Mouse (Mus musculus): Measurements from ENCODE around the gene Itga6.

- no peak for TF ChIP-seq CTCF (IDR thresholded peaks at IDR 0.05)
- no peak for TF ChIP-seq POLR2A (IDR thresholded peaks at IDR 0.05; ENCODE audit: insufficient read depth, low read depth, low read length)
- TF ChIP-seq EP300 (IDR thresholded peaks at IDR 0.05; ENCODE audit: insufficient read depth, low read depth, low read length): no peak
These were observed 59.7 kb downstream of the Itga6 start for GRCm38 (mm10) chr2:71805120-71805519.

Data from heart, adult 2 months (tissue).